Mouse (Mus musculus) lung, adult 2 months (tissue): ENCODE results near the gene Clcn2.

ENCODE experiments used
- CTCF ChIP-seq: fragments of 200-500 bp; IDR thresholded peaks from 2 replicates; pipeline ENCODE4 v1.5.1; 2011; ENCODE audit warnings: mild to moderate bottlenecking, low read length, control low read depth; ENCODE audit not compliant: insufficient read depth
- POLR2A ChIP-seq: fragments of 200-500 bp; IDR thresholded peaks from 2 replicates; pipeline ENCODE4 v1.6.1; 2011; ENCODE audit warnings: low read depth, mild to moderate bottlenecking, control low read depth, low read length, borderline replicate concordance; ENCODE audit errors: extremely low read depth

DNA sequence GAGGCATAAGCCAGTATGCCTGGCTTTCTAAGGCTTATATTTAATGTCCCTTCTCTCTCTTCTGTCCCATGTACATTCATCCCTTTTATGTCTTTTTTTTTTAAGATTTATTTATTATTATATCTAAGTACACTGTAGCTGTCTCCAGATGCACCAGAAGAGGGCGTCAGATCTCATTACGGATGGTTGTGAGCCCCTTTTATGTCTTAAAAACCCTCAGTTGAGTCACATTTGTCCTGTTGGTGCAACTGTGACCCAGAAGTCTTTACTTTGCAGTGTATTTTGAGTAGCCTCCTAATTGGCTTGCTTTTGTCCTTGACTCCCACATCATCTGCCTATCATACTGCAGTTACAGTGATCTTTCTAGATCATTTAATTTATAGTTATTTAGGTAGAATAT is 64.2 kb downstream of the Clcn2 start:
- TF ChIP-seq POLR2A (no peak), CTCF (no peak)
